Mouse (Mus musculus): ENCODE results near the gene Bnip1.

Bnip1 gene

DNA sequence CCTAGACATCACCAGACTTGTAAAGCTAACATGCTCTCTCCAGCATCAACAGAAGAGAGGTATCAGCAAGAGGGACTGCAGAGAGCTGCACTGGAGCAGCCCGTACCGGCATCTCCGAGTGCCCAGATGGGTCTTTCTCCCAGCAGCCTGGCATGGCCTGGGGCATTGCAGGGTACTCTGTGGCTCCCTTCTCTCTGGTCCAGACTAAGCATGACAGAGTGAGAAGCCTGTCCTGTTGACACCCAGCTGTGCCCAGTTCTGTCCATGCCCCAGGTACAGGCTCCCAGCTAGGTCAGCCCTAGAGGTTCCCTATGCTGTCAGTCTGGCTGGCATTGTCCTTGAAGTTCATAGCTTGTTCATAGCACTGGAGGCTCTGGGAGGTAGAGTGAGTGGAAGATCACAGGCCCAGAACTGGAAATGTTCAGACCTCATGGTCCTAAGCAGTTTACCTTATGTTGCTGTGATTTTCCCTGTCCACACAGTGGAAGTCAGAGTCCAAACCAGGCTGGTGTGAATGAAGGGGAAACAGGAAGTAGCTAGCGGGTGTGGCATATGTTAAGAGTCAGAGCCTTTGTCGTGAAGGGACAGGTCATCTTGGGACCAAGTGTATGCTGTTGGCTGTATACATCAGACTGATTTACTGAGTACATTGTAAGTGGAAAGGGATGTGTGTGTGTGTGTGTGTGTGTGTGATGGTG is 12.4 kb downstream of the Bnip1 start:
- no peak for DNase-seq (ENCODE audit: low spot score)

DNA sequence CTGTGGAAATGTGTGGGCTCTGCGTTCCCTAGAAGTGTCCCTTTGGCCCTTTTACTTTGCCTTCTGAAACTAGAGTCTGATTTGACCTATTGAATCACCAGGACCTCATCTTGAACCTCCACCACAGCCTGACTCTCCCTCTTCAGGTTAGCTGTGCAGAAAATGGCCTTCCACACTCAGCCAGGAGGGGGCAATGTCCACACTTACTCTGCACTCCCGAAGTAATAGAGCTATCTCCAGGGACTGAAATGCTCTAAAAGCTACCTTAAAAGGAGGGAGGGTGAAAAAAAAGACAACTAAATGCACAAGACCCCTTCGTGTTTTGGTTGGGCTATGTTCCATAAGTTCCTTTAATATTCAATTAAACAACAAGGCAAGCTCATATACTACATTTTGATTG is 13.9 kb downstream of the Bnip1 start:
- DNase-seq (ENCODE audit: low spot score), result peak; percentile 63

DNA sequence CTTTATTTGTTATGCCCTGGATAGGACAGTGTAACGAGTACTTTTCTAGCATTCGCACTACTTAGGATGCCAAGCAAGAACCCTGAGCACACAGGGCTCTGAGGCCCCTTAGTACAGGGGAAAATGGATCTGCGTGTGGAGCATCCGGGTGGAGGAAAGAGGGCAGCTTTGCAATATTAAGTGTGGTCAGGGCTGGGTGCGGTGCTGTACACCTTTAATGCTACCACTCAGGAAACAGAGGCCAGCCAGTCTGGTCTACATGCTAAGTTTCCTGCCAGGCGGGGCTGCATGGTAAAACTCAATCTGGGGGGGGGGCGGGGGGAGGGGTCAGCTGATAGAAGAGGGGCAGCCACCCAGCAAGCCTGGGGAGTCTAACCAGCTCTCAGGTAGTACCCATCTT is 14.5 kb downstream of the Bnip1 start:
- no peak for DNase-seq (ENCODE audit: low spot score)

DNA sequence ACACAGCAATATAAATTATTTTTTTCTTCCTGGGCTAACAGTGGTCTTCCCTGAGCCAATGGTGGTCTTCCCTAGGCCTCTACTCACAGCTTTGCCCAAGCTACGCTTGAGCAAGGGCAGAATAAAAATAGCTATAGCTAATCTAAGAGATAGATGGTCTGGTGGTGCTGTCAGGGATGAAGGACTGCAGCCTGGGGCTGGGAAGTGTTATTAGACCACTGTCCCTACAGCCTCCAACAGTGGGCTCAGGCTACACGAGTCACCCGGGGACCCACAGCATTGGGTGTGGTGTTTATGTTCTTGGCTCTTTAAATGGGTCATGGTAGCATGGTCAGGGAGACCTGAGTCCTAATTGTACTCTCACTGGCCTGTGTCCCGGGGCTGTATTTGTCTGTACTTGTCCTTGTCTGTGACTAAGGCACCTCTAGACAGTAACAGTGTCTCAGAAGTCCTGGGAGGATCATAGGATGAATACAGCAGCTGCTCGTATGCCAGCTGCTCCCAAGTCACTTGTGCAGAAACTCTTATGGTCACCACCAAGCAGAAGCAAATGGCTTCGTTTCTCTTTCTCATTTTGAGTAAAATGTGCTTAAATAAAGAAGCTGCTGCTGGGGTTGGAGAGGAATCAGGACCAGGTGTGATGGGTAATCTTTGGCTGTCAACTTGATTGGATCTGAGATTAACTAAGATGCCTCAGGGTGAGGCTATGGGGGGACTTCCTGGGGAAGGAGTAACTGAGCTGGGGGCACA is 16.7 kb downstream of the Bnip1 start:
- DNase-seq (ENCODE audit: low spot score), result no peak

DNA sequence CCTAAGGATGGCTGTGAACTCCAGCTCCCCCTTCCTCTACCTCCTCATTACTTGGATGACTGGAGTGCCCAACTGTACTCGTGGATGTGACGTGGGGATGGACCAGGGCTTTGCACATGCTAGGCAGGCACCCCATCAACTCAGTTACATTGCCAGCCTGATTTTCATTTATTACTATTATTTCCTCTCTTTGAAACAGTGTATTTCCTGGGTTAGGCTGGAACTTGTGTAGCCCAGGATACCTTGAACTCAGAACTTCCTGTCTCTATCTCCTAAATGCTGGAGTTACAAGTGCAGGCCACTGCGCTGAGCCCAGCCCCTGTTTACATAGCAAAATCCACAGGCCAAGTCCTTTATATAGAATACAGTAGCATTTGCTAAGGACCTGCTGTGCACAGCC is 22.0 kb downstream of the Bnip1 start:
- DNase-seq (ENCODE audit: low spot score), result no peak

DNA sequence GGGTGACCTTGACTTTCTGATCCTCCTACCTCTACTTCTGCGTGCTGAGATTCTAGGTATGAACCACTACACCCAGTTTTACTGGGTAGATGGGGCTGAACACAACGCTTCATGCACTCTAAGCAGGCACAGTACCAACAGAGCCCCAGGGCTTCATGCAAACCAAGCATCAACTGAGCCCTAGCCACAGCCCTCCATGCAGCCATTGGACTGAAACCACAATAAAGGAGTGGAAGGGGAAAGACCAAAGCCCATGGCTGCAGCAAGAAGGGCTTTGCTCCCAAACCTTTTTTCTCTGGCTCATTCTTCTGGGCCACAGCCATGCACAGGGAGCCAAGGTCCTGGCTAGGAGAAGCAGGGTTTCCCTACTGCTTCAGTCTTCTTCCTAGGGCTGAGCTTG is 31.7 kb downstream of the Bnip1 start:
- DNase-seq (ENCODE audit: low spot score), result no peak

DNA sequence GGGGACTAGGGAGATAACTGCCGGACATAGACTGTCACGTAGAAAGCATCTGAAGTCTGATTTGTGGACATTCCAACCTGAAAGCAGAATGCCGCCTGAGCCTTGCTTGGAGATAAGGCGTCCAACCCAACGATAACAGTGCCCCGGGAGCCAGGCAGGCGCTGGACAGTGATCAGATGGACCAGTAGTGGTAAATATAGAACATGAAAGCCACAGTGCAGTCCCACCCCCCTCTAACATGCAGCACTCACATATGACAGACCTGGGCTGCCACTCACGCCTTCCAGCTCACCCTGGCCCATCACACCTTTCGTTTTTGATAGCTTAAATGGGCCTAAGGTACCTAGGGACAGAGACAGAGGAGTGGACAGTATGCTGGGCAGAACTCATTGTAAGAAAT is 32.6 kb downstream of the Bnip1 start:
- DNase-seq (ENCODE audit: low spot score), result no peak

DNA sequence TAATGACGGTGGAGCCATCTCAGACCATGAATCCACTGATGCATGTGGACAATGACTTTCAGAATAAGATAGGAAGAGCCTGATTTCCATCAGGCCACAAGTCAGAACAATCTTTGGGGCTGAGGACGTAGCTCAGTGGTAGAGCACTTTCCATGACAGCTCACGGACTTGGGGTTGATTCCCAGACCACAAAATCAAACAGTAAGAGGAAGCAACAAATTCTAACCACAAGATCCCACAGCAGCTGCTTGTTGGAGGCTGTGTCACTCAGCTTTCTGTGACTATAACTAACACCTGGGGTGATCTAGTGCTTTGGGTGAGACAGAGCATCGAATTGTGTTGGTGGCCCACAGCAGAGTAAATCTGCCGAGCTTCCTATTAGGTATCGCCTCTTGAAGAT is 35.9 kb downstream of the Bnip1 start:
- DNase-seq (ENCODE audit: low spot score), result no peak

DNA sequence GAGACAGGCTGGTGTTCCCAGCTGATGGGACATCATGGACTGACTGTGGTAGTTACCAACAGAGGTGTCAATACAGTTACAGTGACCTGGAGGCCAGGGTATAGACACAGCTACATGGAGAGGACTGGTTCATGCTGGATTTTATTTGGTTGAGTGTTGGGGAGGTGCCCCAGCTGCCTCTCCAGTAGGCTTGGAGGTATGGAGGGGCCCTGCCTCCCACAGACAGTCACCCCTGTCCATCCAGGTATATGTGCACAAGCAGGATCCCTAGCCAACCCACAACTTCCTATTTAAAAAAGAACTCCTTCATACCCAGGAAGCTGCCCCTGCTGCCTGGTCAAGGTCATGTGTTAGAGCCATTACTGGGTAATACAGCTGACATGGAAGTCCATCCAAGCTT is 36.9 kb downstream of the Bnip1 start:
- no peak for DNase-seq (ENCODE audit: low spot score)

DNA sequence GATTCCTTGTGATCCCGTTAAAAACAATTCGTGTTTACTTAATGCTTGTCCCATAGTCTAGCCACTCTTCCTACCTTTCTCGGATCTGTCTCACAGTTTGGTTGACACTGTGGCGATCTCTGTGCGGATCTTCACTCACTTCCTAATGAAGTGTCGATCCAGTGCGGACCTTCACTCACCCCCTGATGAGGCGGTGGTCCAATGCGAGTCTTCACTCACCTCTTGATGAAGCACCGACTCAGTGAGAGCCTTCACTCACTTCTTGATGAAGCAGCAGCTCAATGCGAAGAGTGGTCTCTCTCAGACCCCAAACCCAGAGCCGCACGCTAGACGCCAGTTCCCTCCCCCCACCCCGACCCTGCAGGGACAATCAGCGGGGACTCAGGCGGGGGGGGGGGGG is 45.3 kb downstream of the Bnip1 start:
- DNase-seq (ENCODE audit: low spot score), result no peak

DNA sequence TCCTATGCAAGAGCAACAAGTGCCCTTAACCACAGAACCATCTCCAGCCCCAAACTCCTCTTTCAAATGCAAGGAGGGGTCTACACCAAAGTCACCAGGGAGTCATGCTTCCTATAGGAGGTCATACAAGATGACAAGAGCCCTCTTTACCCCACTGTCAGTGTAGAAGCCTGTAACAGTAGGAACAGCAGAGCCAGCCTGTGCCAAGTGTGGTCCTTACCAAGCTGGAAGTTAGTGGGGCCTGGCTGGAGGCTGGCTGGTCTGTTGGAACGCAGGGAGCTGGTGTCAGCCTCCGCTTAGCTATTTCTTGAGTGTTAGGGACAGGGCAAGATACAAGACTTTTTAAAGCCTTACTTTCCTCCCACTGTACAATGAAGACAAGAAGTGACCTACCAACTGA is 52.9 kb downstream of the Bnip1 start:
- no peak for DNase-seq (ENCODE audit: low spot score)

DNA sequence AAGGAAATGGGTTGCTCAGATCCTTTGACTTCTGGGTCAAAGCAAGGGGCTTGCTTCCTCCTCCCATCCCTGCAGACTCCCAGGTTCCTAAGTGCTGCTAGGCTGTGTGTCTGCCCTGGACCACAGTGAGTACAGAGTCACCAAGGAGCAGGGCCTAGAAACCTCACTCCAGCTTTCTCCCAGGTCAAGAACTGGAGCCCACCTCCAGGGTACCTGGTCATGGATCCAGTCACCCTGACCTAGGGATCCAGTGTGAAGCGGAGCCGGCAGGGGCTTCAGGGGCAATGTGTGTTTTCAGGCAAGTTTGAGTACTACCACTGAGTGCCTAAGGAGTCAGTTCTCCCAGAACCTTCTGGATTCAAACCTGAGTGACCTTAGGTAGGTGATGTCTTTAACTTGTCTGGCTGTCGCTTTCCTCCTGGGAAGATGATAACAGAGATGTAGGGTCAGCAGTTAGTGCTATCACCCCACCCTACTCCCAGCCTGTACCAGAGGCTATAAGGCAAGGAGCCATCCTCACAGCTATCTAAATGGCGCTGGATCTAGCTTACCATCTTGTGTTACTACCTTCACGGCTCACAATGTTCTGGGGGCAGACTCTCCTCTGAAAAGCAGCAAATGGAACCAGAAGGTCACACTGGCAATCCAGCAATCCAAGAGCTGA is 53.6 kb downstream of the Bnip1 start:
- DNase-seq (ENCODE audit: low spot score), result no peak

DNA sequence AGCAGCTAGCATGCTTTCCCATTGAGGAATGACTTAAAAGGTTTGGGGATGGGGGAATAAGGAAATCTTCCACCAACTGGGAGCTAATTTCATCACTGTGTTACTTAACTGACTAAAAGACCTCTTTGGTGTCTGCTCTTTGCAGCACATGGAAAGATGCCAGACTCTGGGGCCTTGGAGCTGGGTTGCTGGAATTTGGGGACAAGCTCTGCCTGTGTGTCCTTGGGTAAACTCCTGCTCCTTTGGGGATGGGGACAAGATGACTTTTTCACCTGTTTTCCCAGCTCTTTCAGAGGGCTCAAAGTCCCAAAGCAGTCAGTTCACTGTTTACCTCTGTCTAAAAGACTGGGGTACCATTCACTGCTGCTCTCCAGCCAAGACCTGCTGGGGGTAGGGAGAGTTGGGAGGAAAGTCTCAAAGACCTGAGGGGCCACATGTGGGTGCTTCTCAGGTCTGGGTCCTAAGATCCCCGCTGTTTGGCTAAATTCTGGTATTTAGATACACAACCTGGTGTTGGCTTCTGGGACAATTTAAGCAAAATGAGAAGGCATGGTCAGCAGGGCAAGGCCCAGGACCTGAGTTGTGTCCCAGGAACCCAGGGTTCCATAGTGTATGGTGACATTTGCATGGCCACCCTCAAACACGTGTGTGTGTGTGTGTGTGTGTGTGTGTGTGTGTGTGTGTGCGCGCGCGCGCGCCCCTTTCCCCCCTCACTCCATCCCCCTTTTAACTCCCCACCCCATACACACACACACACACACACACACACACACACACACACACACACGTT is 54.3 kb downstream of the Bnip1 start:
- DNase-seq (ENCODE audit: low spot score), result no peak

DNA sequence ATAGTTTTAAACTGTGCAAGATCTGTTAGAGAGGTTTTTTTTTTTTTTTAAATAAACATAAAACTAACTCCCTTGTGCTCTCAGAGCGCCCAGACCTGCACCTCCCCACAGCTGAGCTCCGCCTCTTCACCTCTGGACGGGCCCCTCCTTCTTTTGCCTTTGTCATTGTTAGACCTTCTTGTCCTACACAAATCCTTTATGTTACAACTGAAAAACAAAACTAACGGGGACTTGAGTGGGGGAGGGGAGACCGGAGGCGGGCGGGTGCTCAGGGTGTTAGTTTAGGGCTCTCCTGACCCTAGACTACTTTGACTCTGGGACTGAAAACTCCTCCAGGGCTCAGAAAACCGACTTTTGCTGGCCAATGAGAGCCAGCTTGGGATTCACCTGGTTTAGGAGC is 55.1 kb downstream of the Bnip1 start:
- no peak for DNase-seq (ENCODE audit: low spot score)

DNA sequence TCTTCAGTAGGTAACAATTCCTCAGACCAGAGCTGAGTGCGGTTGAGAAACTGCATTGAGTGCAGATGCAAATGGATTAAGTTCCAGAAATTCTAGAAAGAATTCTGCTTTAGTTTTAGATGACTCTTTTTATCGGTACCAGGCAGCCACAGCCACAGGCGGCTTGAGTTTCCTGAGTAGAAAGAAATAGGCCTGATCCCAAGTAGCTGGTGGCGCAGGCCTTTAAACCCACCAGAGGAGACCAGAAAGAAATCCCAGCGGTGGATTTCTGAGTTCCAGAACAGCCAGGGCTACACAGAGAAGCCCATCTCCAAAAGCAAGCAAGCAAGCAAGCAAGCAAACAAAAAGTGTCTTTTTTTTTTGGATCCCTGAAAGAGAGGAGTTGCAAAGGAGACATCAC is 55.5 kb downstream of the Bnip1 start:
- DNase-seq (ENCODE audit: low spot score), result no peak

DNA sequence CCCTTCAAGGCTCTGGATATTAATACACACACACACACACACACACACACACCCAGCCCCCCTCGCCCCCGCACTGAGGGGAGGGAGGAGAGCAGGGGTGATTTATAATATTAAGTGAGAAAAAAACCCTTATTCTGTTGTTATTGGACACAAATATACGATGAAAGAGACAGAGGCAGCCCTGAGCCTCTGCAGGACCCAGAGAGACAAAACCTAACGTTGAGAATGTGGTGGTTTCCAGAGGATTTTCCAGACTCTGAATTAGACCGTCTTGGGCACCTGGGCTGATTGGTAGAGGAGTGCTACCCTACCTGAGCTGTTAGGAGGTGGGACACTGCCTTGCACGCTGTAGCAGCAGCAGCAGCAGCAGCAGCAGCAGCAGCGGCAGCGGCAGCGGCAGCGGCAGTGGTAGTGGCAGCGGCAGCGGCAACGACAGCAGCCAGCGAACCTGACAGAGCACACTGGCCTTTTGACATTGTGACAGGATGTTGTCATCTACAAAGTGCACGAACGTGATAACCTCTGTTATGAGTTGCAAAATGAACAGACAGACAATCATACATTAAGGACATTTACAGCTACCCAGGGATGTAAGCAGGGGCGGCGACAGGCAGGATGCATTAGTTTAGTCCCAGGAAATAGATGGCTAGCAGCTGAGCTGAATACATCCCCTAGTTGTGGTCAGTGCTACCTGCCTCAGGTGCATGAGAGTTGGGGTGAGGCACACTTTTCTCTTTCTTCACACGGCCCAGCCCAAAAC is 56.1 kb downstream of the Bnip1 start:
- no peak for DNase-seq (ENCODE audit: low spot score)

DNA sequence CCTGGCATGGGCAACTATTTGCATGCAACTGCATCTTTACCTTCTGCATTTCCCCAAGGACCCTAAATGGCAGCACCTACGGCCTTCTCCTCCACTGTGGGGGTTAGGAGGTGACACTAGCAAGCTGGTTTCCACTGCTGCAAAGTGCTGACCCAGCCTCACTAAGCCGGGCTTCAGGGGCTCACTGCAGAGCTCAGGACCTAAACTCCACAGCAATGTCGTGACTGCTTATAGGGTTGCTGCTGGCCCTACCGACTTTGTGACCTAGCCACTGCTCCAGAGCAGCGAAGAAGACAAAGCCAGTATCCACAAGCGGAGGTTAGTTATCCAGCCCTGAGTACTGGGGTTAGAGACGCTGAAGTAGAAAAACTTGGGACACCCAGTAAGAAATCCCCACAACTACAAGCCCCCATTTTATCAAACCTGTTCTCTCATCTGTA is 56.7 kb downstream of the Bnip1 start:
- DNase-seq (ENCODE audit: low spot score), result no peak

DNA sequence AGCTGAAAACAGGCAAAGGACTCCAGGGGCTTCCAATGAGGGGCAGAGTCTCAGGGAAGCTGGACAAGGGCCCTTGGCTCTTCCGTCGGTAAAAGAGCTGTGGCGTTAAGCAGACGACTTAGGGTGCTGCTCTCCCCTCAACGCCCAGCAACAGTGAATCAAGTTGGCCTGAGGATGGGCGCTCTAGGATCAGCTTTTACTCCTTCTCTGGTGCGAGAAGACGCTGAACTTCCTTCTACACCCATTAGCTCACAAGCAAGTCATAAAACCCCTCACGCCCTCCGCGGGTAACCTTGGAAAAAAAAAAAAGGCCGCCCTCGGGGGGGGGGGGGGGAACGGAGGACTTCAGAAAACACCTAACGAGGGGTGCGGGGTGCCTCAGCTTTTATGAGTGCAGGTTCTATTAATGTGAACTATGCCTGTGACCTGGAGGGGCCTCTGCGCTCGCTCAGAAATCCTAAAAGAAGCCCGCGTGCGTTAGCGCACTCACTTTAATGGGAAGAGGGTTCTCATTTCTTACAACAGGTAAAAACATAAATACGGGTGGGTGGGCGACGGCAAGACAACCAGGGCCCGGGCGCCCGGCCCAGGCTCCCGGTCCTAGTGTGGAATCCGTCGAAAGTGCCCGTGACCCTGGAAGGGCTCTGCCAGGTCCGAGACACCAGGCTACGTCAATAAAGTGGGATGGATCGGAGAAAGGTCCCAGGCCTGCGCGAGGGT is 57.5 kb downstream of the Bnip1 start:
- DNase-seq (ENCODE audit: low spot score), result no peak

DNA sequence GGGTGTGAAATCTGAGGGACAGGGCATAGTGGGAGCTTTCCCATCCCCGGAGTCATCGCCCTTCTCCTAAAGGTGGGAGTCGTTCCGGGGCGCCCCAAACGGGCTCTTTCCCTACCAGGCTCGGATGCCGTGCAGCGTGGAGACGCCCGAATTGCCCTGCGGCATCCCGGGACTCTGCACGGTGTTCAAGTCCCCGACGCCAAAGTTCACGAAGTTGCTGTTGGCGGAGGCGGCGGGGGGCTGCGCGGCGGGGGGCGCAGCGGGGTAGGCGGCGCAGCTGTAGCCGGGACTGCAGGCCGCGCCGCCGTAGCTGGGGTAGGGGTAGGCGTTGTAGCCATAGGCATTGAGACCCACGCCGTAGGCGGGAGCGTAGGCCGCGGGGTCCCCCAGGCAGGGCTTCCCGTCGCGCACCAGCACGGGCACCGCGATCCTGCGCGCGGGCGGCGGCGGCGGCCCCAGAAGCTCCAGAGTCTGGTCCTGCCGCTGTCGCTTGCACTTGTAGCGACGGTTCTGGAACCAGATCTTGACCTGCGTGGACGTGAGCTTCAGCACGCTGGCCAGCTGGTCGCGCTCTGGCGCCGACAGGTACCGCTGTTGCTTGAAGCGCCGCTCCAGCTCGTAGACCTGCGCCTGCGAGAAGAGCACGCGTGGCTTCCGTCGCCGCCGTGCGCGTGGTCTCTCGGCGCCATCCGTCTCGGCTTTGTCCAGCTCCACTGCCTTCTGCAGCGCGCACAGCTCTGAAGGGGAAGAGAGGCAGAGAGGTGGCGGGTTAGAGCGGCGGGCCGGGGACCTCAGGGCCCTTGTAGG is 58.2 kb downstream of the Bnip1 start:
- DNase-seq (ENCODE audit: low spot score), result no peak

DNA sequence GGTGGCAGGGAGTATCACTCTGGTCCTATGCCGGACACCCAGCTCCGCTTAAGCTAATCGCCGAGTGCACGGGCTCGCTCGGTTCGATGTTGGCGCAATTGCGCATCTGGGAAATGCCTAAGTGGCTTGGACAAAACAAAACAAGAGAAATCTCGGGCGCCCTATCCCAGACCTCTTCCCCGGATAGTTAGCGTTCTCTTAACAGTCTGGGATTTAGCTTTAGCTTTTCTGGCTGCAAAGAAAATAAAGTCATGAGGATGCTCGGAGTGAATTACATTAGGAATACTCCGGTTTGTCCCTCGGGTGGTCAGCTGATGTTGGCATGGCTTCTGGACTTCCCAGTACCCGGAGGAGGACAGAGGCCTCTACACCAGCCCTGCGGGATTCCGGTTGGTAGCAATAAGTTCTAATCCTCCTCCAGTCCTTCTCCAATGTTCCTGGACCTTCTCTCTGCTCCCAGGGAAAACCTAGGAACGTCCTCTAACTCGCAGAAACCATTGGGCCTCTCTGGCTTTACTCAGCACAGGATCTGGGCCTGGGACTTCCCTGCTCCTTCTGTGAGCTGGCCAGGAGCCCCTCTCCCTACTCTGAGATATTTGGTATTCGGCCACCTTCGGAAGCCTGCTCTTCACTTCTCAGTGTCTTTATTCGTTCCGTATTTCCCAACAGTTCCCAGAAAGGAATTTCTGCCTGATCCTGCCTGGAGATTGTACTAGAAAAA is 59.0 kb downstream of the Bnip1 start:
- no peak for DNase-seq (ENCODE audit: low spot score)
